Mouse (Mus musculus) embryonic facial prominence, embryonic 11.5 days (tissue): ENCODE results near the gene Tbck. TPM values are rescaled to one million over a fixed set of nuclear protein-coding genes. Genes with fewer than 3 reads are reported as not detected.
A peak's percentile ranks its signal among the peaks of the same experiment; 100 is the strongest.

Experiments used
- ATAC-seq: fragments of 200-750 bp; cut with Nextera tagmentation; replicated peaks from 2 replicates; pipeline ENCODE4 v1.8.0; 2017; ENCODE audit warnings: low read depth; ENCODE audit not compliant: insufficient number of reproducible peaks, low FRiP score, low TSS enrichment
- DNase-seq: peaks from one replicate; pipeline ENCODE4 v3.0.0-alpha.2; 2015; ENCODE audit warnings: low spot score
- H3K27ac ChIP-seq: fragments of 300-500 bp; sonication (generic); replicated peaks from 2 replicates; pipeline ENCODE4 v1.5.1; 2014; ENCODE audit warnings: mild to moderate bottlenecking, low read depth, low read length, control low read depth
- H3K27me3 ChIP-seq: fragments of 300-500 bp; sonication (generic); 2 replicates; pipeline ENCODE4 v1.6.1; 2014; ENCODE audit warnings: mild to moderate bottlenecking, low read length, moderate library complexity, mixed read lengths; ENCODE audit not compliant: control insufficient read depth, insufficient read depth
- H3K36me3 ChIP-seq: fragments of 300-500 bp; sonication (generic); replicated peaks from 2 replicates; pipeline ENCODE4 v1.6.1; 2014; ENCODE audit warnings: low read depth, mild to moderate bottlenecking, low read length, moderate library complexity, mixed read lengths; ENCODE audit not compliant: control insufficient read depth, insufficient read depth
- H3K4me1 ChIP-seq: fragments of 300-500 bp; sonication (generic); 2 replicates; pipeline ENCODE4 v1.6.1; 2014; ENCODE audit warnings: low read length, mixed read lengths; ENCODE audit not compliant: control insufficient read depth, insufficient read depth
- H3K4me2 ChIP-seq: fragments of 300-500 bp; sonication (generic); 2 replicates; pipeline ENCODE4 v1.6.1; 2014; ENCODE audit warnings: low read depth, mild to moderate bottlenecking, control low read depth, low read length, moderate library complexity
- H3K4me3 ChIP-seq: fragments of 300-500 bp; sonication (generic); 2 replicates; pipeline ENCODE4 v1.5.1; 2014; ENCODE audit warnings: low read depth, low read length, control low read depth
- H3K9ac ChIP-seq: fragments of 300-500 bp; sonication (generic); replicated peaks from 2 replicates; pipeline ENCODE4 v1.6.1; 2014; ENCODE audit warnings: mild to moderate bottlenecking, control low read depth, low read length
- H3K9me3 ChIP-seq: fragments of 300-500 bp; sonication (generic); replicated peaks from 2 replicates; pipeline ENCODE4 v1.6.1; 2016; ENCODE audit warnings: mild to moderate bottlenecking, low read length, inconsistent platforms, mixed read lengths; ENCODE audit not compliant: control insufficient read depth
- WGBS: fragments of 180-500 bp; shearing (Covaris S2); extraction: QIAGEN DNeasy Blood & Tissue Kit; methylation state at CpG from one replicate; pipeline ENCODE4 v1.1.7; 2014; 5-methylcytosine and 5-hydroxymethylcytosine counted together
- polyA plus RNA-seq: library from polyadenylated mRNA; unstranded; fragments of >200 nt; fragmentation: Nextera tagmentation; extraction: Ambion mirVana; gene quantifications from 2 replicates; pipeline ENCODE4 v1.2.1, GENCODE M21; 2014

Gene Tbck
- polyA plus RNA-seq, 1 experiment from 2014 or later, result 23.0 TPM

GRCm38 (mm10) chr3:132839516-132839915 is 155.6 kb downstream of the Tbck start:
- ATAC-seq (no peak), DNase-seq (no peak)
- WGBS, result 83% methylated on average over 8 of the region's 8 CpGs
- no peaks in the 10 kb centered on the region for H3K27me3 ChIP-seq
- H3K4me3 ChIP-seq, result no peak overlapping the region
- no peaks in the 10 kb centered on the region for H3K4me1 ChIP-seq
- H3K36me3 ChIP-seq, result no peaks in the 10 kb centered on the region
- H3K4me2 ChIP-seq, result no peak overlapping the region
- no peaks in the 10 kb centered on the region for H3K9me3 ChIP-seq
- no peak overlapping the region for H3K9ac ChIP-seq
- H3K27ac ChIP-seq, result no peak overlapping the region

DNA sequence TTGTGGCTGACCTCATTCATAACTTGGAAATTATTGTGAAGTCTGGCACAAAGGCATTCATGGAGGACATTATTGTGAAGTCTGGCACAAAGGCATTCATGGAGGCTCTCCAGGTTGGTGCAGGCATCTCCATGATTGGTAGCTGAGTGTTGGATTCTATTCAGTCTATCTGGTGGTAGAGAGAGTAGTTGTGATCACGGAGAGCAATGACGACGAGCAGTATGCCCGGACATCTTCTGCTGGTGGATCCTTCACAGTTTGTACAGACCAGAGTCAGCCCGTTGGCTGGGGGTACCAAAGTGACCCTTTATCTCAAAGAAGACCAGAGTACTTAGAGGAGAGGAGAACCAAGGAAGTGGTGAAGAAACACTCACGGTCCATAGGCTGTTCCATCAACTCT is 158.7 kb downstream of the Tbck start:
- no peak for ATAC-seq
- Histone ChIP-seq H3K4me1 (no peaks in the 10 kb centered on the region), H3K9ac (no peak overlapping the region), H3K4me3 (no peak overlapping the region), H3K4me2 (no peak overlapping the region), H3K27ac (no peak overlapping the region), H3K27me3 (no peaks in the 10 kb centered on the region), H3K36me3 (no peaks in the 10 kb centered on the region), H3K9me3 (no peaks in the 10 kb centered on the region)
- DNase-seq, result no peak
- 94% methylated on average over 6 of the region's 6 CpGs for WGBS

- ATAC-seq, result no peak
Observed at GRCm38 (mm10) chr3:132849669-132850068, 165.7 kb downstream of the Tbck start.

GRCm38 (mm10) chr3:132850431-132850830 is 166.5 kb downstream of the Tbck start:
- H3K36me3 ChIP-seq, result no peaks in the 10 kb centered on the region
- no peak overlapping the region for H3K4me2 ChIP-seq
- H3K9me3 ChIP-seq, result no peaks in the 10 kb centered on the region
- H3K27ac ChIP-seq, result no peak overlapping the region
- 88% methylated on average over 2 of the region's 2 CpGs for WGBS
- H3K4me3 ChIP-seq, result no peak overlapping the region
- ATAC-seq, result no peak
- H3K27me3 ChIP-seq, result no peaks in the 10 kb centered on the region
- no peaks in the 10 kb centered on the region for H3K4me1 ChIP-seq
- DNase-seq, result no peak
- H3K9ac ChIP-seq, result no peak overlapping the region

More at GRCm38 (mm10) chr3:132849669-132850068, 165.7 kb downstream of the Tbck start:
- H3K27me3 ChIP-seq, result no peaks in the 10 kb centered on the region
- H3K9me3 ChIP-seq, result no peaks in the 10 kb centered on the region
- no peaks in the 10 kb centered on the region for H3K4me1 ChIP-seq
- WGBS, result 72% methylated on average over 7 of the region's 7 CpGs
- no peaks in the 10 kb centered on the region for H3K36me3 ChIP-seq
- H3K4me2 ChIP-seq, result no peak overlapping the region
- DNase-seq, result no peak
- no peak overlapping the region for H3K4me3 ChIP-seq
- no peak overlapping the region for H3K9ac ChIP-seq
- no peak overlapping the region for H3K27ac ChIP-seq

DNA sequence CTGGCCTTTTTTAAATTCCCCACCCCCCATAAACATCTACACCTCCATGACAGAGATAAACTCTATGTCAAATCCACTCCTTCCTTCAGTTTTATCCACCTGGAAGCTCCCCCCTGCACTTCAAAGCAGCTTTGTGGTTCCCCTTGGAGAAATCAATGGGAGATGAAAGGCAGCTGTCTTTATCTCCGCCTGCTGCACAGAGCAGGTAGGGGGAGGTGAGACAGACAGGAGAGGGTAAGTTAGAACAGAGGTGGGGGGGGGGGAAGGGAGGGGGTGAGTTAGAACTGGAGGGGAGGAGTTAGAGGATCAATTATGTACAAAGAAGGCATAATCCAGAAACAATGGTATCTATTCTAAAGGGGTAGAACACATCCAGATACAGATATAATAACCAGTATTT is 167.5 kb downstream of the Tbck start:
- Histone ChIP-seq H3K27ac (no peak overlapping the region), H3K9ac (no peak overlapping the region), H3K36me3 (no peaks in the 10 kb centered on the region), H3K4me1 (no peaks in the 10 kb centered on the region), H3K4me3 (no peak overlapping the region), H3K4me2 (no peak overlapping the region), H3K9me3 (no peaks in the 10 kb centered on the region), H3K27me3 (no peaks in the 10 kb centered on the region)
- DNase-seq (no peak), ATAC-seq (no peak)
- 61% methylated on average over 1 of the region's 1 CpGs for WGBS

GRCm38 (mm10) chr3:132851841-132852728 is 168.1 kb downstream of the Tbck start:
- 73% methylated on average over 28 of the region's 28 CpGs for WGBS
- no peak for DNase-seq

DNA sequence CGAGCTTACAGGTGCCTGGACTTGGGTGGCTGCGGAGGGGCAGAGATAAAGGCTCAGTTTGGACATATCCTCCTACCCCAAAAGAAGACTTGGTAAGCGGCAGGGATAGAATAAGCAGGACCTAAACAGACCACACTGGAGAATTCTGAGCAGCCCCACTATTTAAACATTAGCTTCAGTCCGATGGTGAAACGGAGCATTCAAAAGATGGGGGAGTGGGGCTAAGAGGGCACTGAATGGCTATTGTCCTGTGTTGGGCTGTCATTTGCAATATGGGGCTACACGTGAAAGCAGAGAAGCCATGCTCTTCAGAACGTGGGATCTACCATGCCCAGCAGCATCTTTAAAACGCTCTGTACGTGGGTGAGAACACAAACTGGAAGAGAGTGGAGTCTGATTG is 170.3 kb downstream of the Tbck start:
- no peak overlapping the region for H3K9ac ChIP-seq
- ATAC-seq (no peak), DNase-seq (no peak)
- no peaks in the 10 kb centered on the region; the same call in 1 of the 2 replicates for H3K4me1 ChIP-seq
- no peaks in the 10 kb centered on the region for H3K36me3 ChIP-seq
- H3K4me2 ChIP-seq, result no peak overlapping the region
- H3K27me3 ChIP-seq, result no peaks in the 10 kb centered on the region
- no peaks in the 10 kb centered on the region for H3K9me3 ChIP-seq
- WGBS, result 81% methylated on average over 9 of the region's 9 CpGs
- H3K4me3 ChIP-seq, result no peak overlapping the region
- H3K27ac ChIP-seq, result no peak overlapping the region

More at GRCm38 (mm10) chr3:132851841-132852728, 168.1 kb downstream of the Tbck start:
- H3K4me1 ChIP-seq, result no peaks in the 10 kb centered on the region
- H3K9ac ChIP-seq, result no peak overlapping the region
- no peaks in the 10 kb centered on the region for H3K36me3 ChIP-seq
- ATAC-seq, result no peak
- H3K27me3 ChIP-seq, result no peaks in the 10 kb centered on the region
- H3K4me3 ChIP-seq, result no peak overlapping the region
- H3K4me2 ChIP-seq, result no peak overlapping the region
- H3K9me3 ChIP-seq, result no peaks in the 10 kb centered on the region
- H3K27ac ChIP-seq, result no peak overlapping the region

DNA sequence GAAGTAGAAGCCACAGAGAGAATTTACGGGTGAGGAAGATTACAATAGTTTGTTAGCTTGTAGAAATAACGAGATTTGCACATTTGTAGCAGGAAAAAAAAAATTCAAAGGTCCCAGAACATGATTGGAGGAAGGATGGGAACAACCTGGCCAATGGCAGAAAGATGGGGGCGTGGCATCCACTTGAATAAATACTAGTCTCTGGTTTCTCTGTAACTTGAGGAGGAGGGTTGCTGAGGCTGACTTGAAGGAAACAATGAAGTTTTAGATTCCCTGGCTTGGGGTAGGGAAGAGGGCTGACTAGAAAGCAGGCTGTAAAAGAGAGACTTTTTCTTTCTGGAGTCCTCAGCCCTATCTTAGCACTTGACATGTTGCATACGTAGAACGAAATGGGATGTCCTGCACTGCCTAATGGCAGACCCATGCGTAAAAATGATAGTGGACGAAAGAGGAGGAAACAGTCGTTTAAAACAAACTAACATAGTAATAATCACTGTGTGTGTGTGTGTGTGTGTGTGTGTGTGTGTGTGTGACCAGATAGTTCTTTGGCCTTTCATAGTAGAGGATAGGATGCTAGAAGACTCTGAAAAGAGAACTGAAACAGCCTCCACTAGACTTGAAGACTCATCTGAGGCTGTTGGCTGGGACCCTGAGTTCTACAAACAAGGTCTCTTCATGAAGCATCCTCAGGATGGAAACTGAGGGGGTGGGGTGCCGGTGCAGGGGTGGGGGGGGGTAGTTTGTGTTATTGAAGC is 171.7 kb downstream of the Tbck start:
- no peaks in the 10 kb centered on the region; the same call in 1 of the 2 replicates for H3K4me1 ChIP-seq
- peak; percentile 67 for ATAC-seq

More for the DNA sequence above, 171.7 kb downstream of the Tbck start:
- no peak overlapping the region for H3K4me3 ChIP-seq
- no peak overlapping the region for H3K9ac ChIP-seq
- WGBS, result 52% methylated on average over 9 of the region's 9 CpGs
- H3K9me3 ChIP-seq, result no peaks in the 10 kb centered on the region
- no peak overlapping the region for H3K27ac ChIP-seq
- no peaks in the 10 kb centered on the region for H3K36me3 ChIP-seq
- no peak overlapping the region for H3K4me2 ChIP-seq
- H3K27me3 ChIP-seq, result no peaks in the 10 kb centered on the region
- DNase-seq, result peak; percentile 86
